Mouse (Mus musculus) right cerebral cortex, postnatal 10 days (tissue): ENCODE data around the gene Tmem39a.

Experiments used
- DNase-seq, 2 experiments: peaks; one replicate each; pipeline ENCODE4 v3.0.0; 2021; ENCODE audit warnings: low spot score in 2 of 2

Tmem39a gene

GRCm38 (mm10) chr16:38587572-38587971 is 29.1 kb downstream of the Tmem39a start:
- DNase-seq: no peak

GRCm38 (mm10) chr16:38591506-38591905 is 33.0 kb downstream of the Tmem39a start:
- no peak for DNase-seq

GRCm38 (mm10) chr16:38592026-38592678 is 33.7 kb downstream of the Tmem39a start:
- DNase-seq: no peak

GRCm38 (mm10) chr16:38592946-38593345 is 34.4 kb downstream of the Tmem39a start:
- DNase-seq: no peak

- no peak for DNase-seq
Observed at GRCm38 (mm10) chr16:38594435-38594834, 35.9 kb downstream of the Tmem39a start.

GRCm38 (mm10) chr16:38596099-38596498 is 37.6 kb downstream of the Tmem39a start:
- no peak for DNase-seq

GRCm38 (mm10) chr16:38596651-38597050 is 38.2 kb downstream of the Tmem39a start:
- DNase-seq: no peak

- no peak for DNase-seq
Observed at GRCm38 (mm10) chr16:38598986-38599680, 40.6 kb downstream of the Tmem39a start.

GRCm38 (mm10) chr16:38602989-38603804 is 44.7 kb downstream of the Tmem39a start:
- DNase-seq: peak; percentile 53 to 59

GRCm38 (mm10) chr16:38606509-38606908 is 48.0 kb downstream of the Tmem39a start:
- DNase-seq: no peak

GRCm38 (mm10) chr16:38608687-38609086 is 50.2 kb downstream of the Tmem39a start:
- DNase-seq: no peak

GRCm38 (mm10) chr16:38609092-38609491 is 50.6 kb downstream of the Tmem39a start:
- no peak for DNase-seq

GRCm38 (mm10) chr16:38612646-38613045 is 54.1 kb downstream of the Tmem39a start:
- no peak for DNase-seq

- no peak for DNase-seq
Observed at GRCm38 (mm10) chr16:38613646-38614045, 55.1 kb downstream of the Tmem39a start.

- no peak for DNase-seq
Observed at GRCm38 (mm10) chr16:38617977-38618376, 59.5 kb downstream of the Tmem39a start.

- peak; percentile 77 to 80 for DNase-seq
Observed at GRCm38 (mm10) chr16:38619054-38619453, 60.6 kb downstream of the Tmem39a start.

- no peak for DNase-seq
Observed at GRCm38 (mm10) chr16:38620696-38621450, 62.4 kb downstream of the Tmem39a start.

GRCm38 (mm10) chr16:38622283-38622682 is 63.8 kb downstream of the Tmem39a start:
- DNase-seq: no peak

- no peak for DNase-seq
Observed at GRCm38 (mm10) chr16:38624303-38624702, 65.8 kb downstream of the Tmem39a start.

- DNase-seq: no peak
Observed at GRCm38 (mm10) chr16:38625411-38625810, 66.9 kb downstream of the Tmem39a start.

GRCm38 (mm10) chr16:38625811-38626369 is 67.4 kb downstream of the Tmem39a start:
- no peak for DNase-seq
